Mouse (Mus musculus) cerebellum, adult 11-12 months (tissue): Measurements from ENCODE around the gene Recql5.
"Not testable (repeated sequence)": the region's sequence is repeated elsewhere in the genome, so short reads cannot be mapped to it uniquely, and the experiment has no call there.

Source experiments
- DNase-seq: peaks from one replicate; pipeline ENCODE4 v3.0.0; 2022

The Recql5 gene

GRCm38 (mm10) chr11:115857146-115857545 lies 76.1 kb downstream of the Recql5 start:
- not testable (repeated sequence) for DNase-seq

GRCm38 (mm10) chr11:115854674-115855073 lies 78.6 kb downstream of the Recql5 start:
- no peak for DNase-seq

DNA sequence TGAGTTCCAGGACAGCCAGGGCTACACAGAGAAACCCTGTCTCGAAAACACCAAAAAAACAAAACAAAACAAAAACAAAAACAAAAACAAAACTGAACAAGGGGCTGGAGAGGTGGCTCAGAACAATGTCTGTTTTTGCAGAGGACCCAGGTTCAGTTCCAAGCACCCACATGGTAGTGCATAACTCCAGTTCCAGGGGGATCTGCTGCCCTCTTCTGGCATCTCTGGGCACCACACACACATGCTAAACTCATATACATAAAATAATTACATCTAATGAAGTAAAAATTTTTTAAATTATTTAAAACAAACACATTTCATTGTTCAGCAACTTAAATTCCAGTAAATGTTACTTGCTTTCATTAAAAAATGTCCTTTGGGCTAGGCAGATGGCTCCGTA lies 87.5 kb downstream of the Recql5 start:
- no peak for DNase-seq

- no peak for DNase-seq
Measured at GRCm38 (mm10) chr11:115844240-115844639, 89.0 kb downstream of the Recql5 start.

DNA sequence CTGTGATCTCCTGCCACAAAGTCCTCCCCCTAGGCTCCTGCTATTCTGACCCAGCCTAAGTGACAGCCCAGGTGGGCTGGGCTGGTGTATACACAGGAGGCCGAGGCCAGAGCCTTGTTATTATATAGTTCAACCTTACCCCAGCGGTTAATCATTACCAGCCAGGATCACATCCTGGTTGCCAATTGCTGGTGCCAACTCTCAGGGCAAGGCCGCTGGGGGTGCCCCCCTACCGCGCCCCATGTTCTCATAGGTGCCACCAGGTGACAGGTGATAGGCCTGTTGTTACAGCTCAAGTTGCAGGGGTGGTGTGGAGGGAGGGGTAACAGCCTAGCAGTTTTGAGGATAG lies 89.4 kb downstream of the Recql5 start:
- DNase-seq: no peak

- DNase-seq: no peak
Measured at GRCm38 (mm10) chr11:115843141-115843890, 90.0 kb downstream of the Recql5 start.
